Mouse (Mus musculus) lung, embryonic 16.5 days (tissue): ENCODE measurements at regions not wholly inside any gene's neighbourhood (a gene's known extent, or its start where the extent isn't known, plus 50 kb on each side); places are given as distances from the start of the nearest gene placed in this dataset.

ENCODE experiments used
- ATAC-seq: fragments of 200-750 bp; cut with Nextera tagmentation; 2 replicates; pipeline ENCODE4 v1.8.0; 2017; ENCODE audit warnings: low read depth, mild to moderate bottlenecking, moderate library complexity
- H3K27ac ChIP-seq: fragments of 300-500 bp; sonication (generic); 2 replicates; pipeline ENCODE4 v1.5.1; 2014; ENCODE audit warnings: mild to moderate bottlenecking, control low read depth, low read length
- H3K27me3 ChIP-seq: fragments of 300-500 bp; sonication (generic); 2 replicates; pipeline ENCODE4 v1.6.1; 2014; ENCODE audit warnings: low read depth, low read length, mixed read lengths; ENCODE audit not compliant: control insufficient read depth, insufficient read depth
- H3K36me3 ChIP-seq: fragments of 300-500 bp; sonication (generic); 2 replicates; pipeline ENCODE4 v1.6.1; 2014; ENCODE audit warnings: low read length; ENCODE audit not compliant: control insufficient read depth, insufficient read depth
- H3K4me1 ChIP-seq: fragments of 300-500 bp; sonication (generic); replicated peaks from 2 replicates; pipeline ENCODE4 v1.6.1; 2014; ENCODE audit warnings: low read length, mixed read lengths; ENCODE audit not compliant: control insufficient read depth, insufficient read depth
- H3K4me2 ChIP-seq: fragments of 300-500 bp; sonication (generic); 2 replicates; pipeline ENCODE4 v1.6.1; 2014; ENCODE audit warnings: low read depth, low read length, control low read depth
- H3K4me3 ChIP-seq: fragments of 300-500 bp; sonication (generic); 2 replicates; pipeline ENCODE4 v1.5.1; 2014; ENCODE audit warnings: mild to moderate bottlenecking, low read length, control low read depth
- H3K9ac ChIP-seq: fragments of 300-500 bp; sonication (generic); 2 replicates; pipeline ENCODE4 v1.6.1; 2014; ENCODE audit warnings: low read length, control low read depth
- H3K9me3 ChIP-seq: fragments of 300-500 bp; sonication (generic); 2 replicates; pipeline ENCODE4 v1.6.1; 2016; ENCODE audit warnings: low read length; ENCODE audit not compliant: control insufficient read depth
- WGBS: fragments of 180-500 bp; shearing (Covaris S2); extraction: QIAGEN DNeasy Blood & Tissue Kit; methylation state at CpG from one replicate; pipeline ENCODE4 v1.1.7; 2014; 5-methylcytosine and 5-hydroxymethylcytosine counted together

DNA sequence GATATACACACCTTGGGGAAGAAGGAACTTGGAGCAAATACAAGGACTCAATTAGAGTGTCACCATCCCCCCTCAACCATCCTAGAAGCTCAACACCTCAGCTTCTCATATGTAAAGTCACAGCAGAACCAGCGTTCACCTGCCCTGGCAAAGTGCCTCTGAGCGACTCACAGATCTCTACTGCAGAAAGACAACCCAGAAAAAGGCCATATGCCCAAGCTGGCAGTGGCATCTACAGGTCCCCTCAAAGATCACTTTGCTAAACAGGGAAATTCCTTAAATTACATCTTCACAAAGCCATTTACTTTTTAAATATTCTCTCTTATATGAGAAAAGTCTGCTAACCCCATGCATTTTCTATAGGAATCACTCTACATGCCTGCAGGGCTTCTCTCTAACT, 78.3 kb upstream of the Tmco5 start:
- Histone ChIP-seq H3K4me3 (no peak overlapping the region), H3K9me3 (no peaks in the 10 kb centered on the region), H3K4me2 (no peak overlapping the region), H3K9ac (no peak overlapping the region), H3K27me3 (no peaks in the 10 kb centered on the region), H3K4me1 (no peaks in the 10 kb centered on the region), H3K27ac (no peak overlapping the region), H3K36me3 (no peaks in the 10 kb centered on the region)
- 71% methylated on average over 2 of the region's 2 CpGs for WGBS
- no peak for ATAC-seq

DNA sequence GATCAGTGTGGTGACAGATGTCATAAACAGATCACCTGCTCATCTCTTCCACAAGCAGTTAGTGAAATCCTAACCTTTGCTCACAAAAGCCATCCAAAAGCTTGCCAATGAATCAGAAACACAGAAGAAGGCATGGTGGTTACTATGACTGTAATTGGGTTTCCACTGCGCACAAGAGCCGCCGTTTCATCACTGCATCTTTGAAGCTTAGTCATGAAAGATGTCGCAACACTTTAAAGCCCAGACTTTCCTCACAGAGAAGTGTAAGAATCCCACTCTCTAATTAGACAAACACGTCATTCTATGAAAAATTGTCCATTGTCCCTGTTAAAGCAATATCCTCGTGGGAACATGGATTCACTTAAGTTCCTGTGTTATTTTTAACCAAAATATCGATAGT, 76.9 kb upstream of the Tmco5 start:
- Histone ChIP-seq H3K9me3 (no peaks in the 10 kb centered on the region), H3K4me1 (no peaks in the 10 kb centered on the region), H3K4me3 (no peak overlapping the region), H3K27ac (no peak overlapping the region), H3K27me3 (no peaks in the 10 kb centered on the region), H3K9ac (no peak overlapping the region), H3K4me2 (no peak overlapping the region), H3K36me3 (no peaks in the 10 kb centered on the region)
- ATAC-seq: no peak
- WGBS: 74% methylated on average over 7 of the region's 7 CpGs

DNA sequence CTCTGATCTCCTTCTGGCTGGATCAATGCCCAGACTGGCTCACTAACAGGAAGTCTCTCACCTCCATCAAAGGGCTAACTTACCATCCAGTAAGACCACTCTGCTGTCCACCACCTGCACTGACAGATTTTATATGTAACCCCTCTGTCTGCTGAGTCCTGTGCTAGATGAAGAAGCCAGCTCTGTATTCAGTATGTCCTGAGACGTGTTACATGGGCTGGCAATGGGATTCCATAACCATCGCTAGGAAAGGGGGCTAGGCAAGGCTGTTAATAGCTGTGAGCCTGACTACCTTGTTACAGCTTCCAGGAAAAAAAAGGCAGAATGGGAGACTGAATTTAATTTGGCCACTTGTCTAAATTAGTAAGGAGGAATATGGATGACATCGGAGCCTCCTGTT, 71.3 kb upstream of the Tmco5 start:
- 81% methylated on average over 3 of the region's 3 CpGs for WGBS
- H3K4me1 ChIP-seq: no peaks in the 10 kb centered on the region
- H3K9me3 ChIP-seq: no peaks in the 10 kb centered on the region
- H3K4me3 ChIP-seq: no peak overlapping the region
- H3K27ac ChIP-seq: no peak overlapping the region
- H3K9ac ChIP-seq: no peak overlapping the region
- no peak for ATAC-seq
- H3K36me3 ChIP-seq: no peaks in the 10 kb centered on the region
- no peaks in the 10 kb centered on the region for H3K27me3 ChIP-seq
- no peak overlapping the region for H3K4me2 ChIP-seq

DNA sequence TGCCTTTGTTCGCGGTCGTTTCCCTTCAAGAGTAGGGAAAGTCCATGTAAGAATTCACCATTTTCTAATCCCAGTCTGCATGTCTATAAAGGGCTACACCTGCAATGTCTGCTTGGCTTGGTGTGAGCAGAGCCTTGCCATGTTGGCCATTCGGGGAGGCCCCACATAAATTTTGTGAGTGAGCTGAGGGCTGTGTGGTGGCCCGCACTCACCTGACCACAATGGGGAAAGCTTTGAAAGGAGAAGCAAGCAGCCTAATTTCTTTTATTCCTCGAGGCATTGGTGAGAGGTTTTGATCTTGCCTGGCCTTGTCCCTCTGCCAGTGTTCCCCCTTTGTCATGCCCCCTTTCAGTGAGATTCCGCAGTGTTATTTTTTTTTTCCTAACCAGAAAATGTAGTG, 70.9 kb upstream of the Tmco5 start:
- ATAC-seq: no peak
- 84% methylated on average over 7 of the region's 7 CpGs for WGBS
- no peak overlapping the region for H3K4me2 ChIP-seq
- H3K4me1 ChIP-seq: no peaks in the 10 kb centered on the region
- no peak overlapping the region for H3K4me3 ChIP-seq
- H3K36me3 ChIP-seq: no peaks in the 10 kb centered on the region
- no peak overlapping the region for H3K9ac ChIP-seq
- H3K27me3 ChIP-seq: no peaks in the 10 kb centered on the region
- H3K27ac ChIP-seq: no peak overlapping the region
- H3K9me3 ChIP-seq: no peaks in the 10 kb centered on the region

DNA sequence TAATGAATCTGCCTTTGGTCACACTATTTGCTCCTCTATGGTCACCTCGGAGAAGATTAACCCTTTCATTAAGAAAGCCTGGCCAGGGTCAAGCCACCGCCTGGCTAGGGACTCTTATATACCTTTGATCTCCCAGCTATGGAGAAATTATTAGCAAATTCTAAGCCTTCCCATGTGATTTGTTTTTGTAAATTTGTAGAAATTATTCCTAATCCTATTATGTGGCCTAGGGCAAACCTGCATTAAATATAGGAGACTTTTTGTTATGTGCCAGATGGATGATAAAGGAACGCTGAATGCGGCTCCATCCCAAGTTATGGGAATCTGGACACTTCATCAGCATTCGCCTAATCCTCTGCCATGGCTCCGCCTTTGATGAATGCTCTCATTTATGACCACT, 70.4 kb upstream of the Tmco5 start:
- Histone ChIP-seq H3K4me1 (peaks cover 1% of the 10 kb centered on the region; the same call in 1 of the 2 replicates), H3K4me2 (no peak overlapping the region), H3K9ac (no peak overlapping the region), H3K36me3 (no peaks in the 10 kb centered on the region), H3K27ac (no peak overlapping the region), H3K27me3 (no peaks in the 10 kb centered on the region), H3K4me3 (no peak overlapping the region), H3K9me3 (no peaks in the 10 kb centered on the region)
- 78% methylated on average over 6 of the region's 6 CpGs for WGBS
- ATAC-seq: no peak

DNA sequence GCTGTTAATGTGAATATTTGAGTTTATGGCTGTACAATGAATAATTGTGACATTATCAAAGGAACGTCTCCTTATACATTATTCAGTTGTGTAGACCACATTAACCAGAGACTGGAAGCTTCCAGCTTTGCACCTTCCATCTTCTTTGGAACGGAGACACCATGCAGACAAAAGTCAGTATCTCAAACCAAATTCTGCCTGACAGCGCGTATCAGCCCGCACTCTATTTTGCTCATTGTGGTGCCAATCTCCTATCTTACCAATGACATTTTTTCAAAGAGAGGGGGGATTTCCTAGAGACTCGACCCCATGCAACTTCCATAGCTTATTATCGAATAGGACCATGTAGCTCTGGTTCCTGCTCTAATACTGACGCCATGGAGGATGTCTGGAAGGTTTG, 69.9 kb upstream of the Tmco5 start:
- Histone ChIP-seq H3K9ac (no peak overlapping the region), H3K36me3 (no peaks in the 10 kb centered on the region), H3K4me3 (no peak overlapping the region), H3K4me1 (peaks cover 5% of the 10 kb centered on the region; the same call in 1 of the 2 replicates), H3K9me3 (no peaks in the 10 kb centered on the region), H3K27me3 (no peaks in the 10 kb centered on the region), H3K27ac (no peak overlapping the region), H3K4me2 (no peak overlapping the region)
- ATAC-seq: no peak
- WGBS: 83% methylated on average over 8 of the region's 8 CpGs

DNA sequence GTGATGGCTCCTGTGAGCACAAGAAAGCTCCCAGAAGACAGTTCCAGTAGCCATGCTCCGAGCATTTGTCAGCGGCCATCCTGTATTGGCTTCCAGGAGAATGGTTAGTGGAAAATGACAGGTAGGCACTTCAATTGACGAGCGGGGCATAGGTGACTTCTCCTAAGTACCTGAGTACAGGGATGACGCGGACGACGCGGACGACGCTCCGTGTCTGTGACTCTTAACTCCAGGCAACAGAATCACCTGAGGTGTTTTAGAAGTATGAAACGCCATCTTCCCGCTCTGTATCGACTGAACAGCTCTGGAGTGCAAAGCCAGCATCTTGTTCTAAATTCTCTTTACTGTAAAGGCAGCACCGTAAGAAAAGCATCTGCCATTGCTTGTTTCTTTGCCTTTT, 68.4 kb upstream of the Tmco5 start:
- Histone ChIP-seq H3K27me3 (no peaks in the 10 kb centered on the region), H3K4me2 (no peak overlapping the region), H3K36me3 (no peaks in the 10 kb centered on the region), H3K9me3 (no peaks in the 10 kb centered on the region), H3K9ac (no peak overlapping the region), H3K4me1 (peaks cover 5% of the 10 kb centered on the region; the same call in 1 of the 2 replicates), H3K4me3 (no peak overlapping the region), H3K27ac (no peak overlapping the region)
- WGBS: 90% methylated on average over 16 of the region's 16 CpGs
- ATAC-seq: no peak

DNA sequence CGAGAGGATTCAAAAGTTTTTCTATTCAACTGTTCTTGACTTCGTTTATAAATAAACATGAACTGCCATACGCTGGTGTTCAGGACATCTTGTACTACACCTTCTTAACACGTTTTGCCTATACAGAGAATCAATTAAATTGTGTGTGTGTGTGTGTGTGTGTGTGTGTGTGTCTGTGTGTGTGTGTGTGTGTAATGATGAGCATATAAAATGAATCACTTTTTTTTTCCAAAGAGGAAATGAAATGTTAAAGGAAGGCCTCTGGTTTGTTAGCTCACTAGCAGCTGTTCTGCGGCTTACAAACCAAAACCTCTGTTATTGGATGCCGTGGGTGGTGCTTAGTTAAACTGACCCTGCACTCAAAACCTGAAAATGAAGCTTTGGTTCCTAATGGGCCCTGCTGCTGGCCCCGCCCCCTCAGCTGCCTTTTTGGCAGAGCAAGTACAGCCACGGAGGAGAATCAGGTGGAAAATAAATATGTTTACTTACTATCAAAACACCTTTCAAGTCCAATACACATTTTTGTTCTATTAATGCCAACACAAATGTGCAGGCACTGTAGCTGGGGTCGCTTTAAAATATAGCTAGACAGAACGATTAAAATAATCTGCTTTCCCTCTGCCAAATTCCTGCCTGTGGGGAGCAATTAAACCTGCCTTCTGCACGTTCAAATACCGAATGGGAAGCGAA, 65.5 kb upstream of the Tmco5 start:
- WGBS: 27% methylated on average over 13 of the region's 13 CpGs
- Histone ChIP-seq H3K4me1 (peaks cover 5% of the 10 kb centered on the region; the same call in 1 of the 2 replicates), H3K9me3 (no peaks in the 10 kb centered on the region), H3K9ac (no peak overlapping the region), H3K36me3 (no peaks in the 10 kb centered on the region), H3K27me3 (no peaks in the 10 kb centered on the region), H3K27ac (no peak overlapping the region), H3K4me2 (0 out of 2 replicates have a peak overlapping the region, but pooled peaks have one; percentile 4), H3K4me3 (no peak overlapping the region)
- no peak for ATAC-seq

DNA sequence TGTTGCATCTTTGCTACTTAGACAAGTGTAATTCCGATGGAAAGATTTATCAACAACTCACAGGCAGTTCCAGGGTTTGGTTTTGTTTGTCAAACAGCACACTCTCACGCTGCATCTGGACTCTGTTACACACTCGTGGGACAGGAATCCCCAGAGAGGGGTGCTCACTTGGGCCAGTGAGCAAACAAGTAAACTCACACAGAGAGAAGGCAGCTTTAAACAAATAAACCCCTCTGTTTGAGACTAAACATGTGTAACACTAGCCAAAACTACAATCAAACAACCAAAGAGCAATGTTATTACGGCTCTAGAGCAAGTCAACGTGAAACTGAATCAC, 65.0 kb upstream of the Tmco5 start:
- Histone ChIP-seq H3K4me3 (no peak overlapping the region), H3K27me3 (no peaks in the 10 kb centered on the region), H3K4me1 (peaks cover 5% of the 10 kb centered on the region), H3K9ac (no peak overlapping the region), H3K4me2 (0 out of 2 replicates have a peak overlapping the region, but pooled peaks have one; percentile 4), H3K36me3 (no peaks in the 10 kb centered on the region), H3K27ac (no peak overlapping the region), H3K9me3 (no peaks in the 10 kb centered on the region)
- 33% methylated on average over 5 of the region's 5 CpGs for WGBS
- no peak for ATAC-seq

DNA sequence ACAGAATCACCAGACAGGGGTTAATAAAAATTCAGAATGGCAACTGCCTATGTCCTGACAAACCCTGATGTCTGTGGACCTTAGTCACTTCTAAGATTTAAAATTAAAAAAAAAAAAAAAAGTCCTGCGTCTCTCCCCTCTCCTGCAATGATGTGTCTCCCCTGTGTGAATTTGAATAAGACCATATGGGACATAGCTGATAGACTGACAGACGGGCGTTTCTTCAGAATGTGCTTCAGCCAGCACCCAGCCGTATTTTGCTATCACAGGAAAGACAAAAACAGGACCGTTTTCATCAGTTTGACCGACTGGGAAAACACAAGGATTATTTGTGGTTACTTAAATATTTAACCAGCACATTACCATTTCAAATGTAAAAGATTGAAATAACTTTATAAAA, 61.4 kb upstream of the Tmco5 start:
- H3K9me3 ChIP-seq: no peaks in the 10 kb centered on the region
- no peak overlapping the region for H3K4me2 ChIP-seq
- H3K27me3 ChIP-seq: no peaks in the 10 kb centered on the region
- 62% methylated on average over 6 of the region's 6 CpGs for WGBS
- no peak overlapping the region for H3K4me3 ChIP-seq
- H3K4me1 ChIP-seq: peaks cover 8% of the 10 kb centered on the region
- no peaks in the 10 kb centered on the region for H3K36me3 ChIP-seq
- no peak for ATAC-seq
- H3K9ac ChIP-seq: no peak overlapping the region
- no peak overlapping the region for H3K27ac ChIP-seq
